Mouse (Mus musculus): ENCODE results near the gene Cox5a. TPM values are rescaled to one million over a fixed set of nuclear protein-coding genes. Genes with fewer than 3 reads are reported as not detected.

The Cox5a gene
- 54.6 and 80.4 TPM in 2 replicates for total RNA-seq (2017)

DNA sequence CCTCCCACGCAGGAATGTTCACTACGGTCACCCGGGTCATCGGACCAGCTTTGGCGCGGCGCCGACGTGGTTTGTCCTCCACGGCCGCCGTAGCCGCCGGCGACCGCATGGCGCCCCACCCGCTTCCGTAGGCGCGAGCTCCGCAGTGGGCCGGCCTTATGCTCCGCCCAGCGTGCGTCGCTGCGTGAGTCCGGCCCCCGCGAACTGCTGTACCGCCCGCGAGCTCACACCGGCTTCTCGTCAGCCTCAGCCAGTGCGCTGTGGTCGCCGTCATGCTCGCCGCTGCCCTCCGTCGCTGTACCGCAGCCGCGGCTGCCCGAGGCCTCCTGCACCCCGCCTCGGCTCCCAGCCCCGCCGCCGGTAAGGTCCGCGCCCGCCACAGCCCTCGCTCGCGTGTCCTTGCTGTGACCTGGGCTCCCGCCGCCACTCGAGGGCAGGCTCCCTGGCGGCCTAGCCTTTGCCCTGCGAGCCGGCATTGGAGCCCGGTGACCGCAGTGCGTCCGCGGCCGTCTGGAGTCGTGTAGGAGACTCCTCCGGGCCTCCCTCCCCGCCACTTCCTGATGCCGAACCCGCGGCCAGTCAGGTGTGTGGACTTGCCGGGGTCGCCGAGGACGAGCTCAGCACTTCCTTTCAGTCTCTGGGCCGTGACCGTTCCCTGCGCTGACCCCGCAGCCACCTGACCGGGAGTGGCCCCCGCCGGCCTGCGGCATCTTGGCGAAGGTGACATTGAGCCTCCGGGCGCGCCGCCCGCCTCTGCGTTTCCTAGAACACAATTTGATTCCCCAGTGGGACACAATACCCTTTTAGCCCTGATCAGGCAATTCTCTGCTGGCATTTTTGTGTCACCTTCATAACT is at the start of gene Cox5a:
Cox5a (plus strand) TSS at position 219 of the 856 bp plus-strand sequence.
- peak; percentile 84 to 91 for ATAC-seq (replicated peaks in 1 of 2; ENCODE audit: insufficient read depth in 1 of 2, low FRiP score in 2 of 2, low TSS enrichment in 1 of 2, low read depth in 1 of 2, poor library complexity in 2 of 2, severe bottlenecking in 2 of 2)

DNA sequence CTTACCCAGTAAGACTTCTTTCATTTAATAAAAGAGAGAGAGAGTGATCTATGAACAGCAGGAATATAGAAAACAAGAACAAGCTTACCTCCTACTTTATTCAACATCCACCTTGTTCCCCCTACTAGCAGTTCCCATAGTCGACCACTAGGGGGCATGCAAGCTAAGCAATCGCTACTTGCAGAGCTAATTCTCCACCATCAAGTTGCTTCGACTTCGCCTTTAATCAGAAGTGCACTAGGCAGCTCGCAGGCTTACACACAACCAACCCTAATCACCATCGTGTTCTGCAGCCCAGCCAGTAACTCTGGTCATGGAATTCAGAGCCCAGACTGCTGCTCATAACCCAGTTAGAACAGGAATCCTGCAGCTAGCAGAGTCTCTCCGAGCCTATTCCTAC is 35.3 kb upstream of the Cox5a start:
- ATAC-seq (replicated peaks in 1 of 2; ENCODE audit: insufficient read depth in 1 of 2, low FRiP score in 2 of 2, low TSS enrichment in 1 of 2, low read depth in 1 of 2, poor library complexity in 2 of 2, severe bottlenecking in 2 of 2): peak; percentile 65 to 85; a peak in 3 of 4 replicates

DNA sequence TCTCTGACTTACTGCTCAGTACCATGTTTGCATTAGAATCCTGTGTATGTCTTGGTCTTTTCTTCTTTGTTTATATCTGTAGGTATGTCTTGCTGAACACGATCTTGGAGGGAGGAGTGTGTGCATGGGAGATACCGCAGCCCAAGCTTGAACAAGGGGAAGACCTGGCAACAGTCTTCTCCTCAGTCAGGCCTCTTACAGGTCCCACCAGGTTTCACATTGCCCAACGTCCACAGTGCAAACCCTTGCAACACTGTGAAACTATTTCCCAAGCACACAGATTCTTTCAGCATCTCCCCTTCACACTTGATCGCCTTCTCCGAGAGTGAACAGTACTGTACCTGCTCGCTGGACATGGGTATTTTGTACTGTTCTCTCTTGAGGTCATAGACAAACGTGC is 33.3 kb upstream of the Cox5a start:
- ATAC-seq (replicated peaks in 1 of 2; ENCODE audit: insufficient read depth in 1 of 2, low FRiP score in 2 of 2, low TSS enrichment in 1 of 2, low read depth in 1 of 2, poor library complexity in 2 of 2, severe bottlenecking in 2 of 2): peak in 1 of 2 experiments; percentile 17; a peak in 1 of 4 replicates

DNA sequence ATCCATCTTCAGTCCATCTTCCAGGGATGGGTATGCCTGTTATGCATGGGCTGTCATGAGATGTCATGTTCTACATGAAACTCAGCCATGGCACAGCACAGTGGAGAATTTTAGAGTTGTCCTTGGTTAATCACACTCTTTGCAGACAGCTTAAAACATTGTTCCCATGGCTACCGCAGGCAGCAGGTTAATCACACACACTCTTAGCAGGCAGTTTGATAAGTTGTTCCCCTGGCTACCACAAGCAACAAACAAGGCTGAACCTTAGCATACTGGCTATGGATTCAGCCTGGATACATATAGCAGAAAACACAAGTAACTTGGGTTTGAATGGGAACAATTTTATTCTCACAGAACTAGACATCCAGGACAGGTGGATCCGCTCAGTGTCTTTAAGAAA is 27.5 kb upstream of the Cox5a start:
- no peak for ATAC-seq (replicated peaks in 1 of 2; ENCODE audit: insufficient read depth in 1 of 2, low FRiP score in 2 of 2, low TSS enrichment in 1 of 2, low read depth in 1 of 2, poor library complexity in 2 of 2, severe bottlenecking in 2 of 2)

DNA sequence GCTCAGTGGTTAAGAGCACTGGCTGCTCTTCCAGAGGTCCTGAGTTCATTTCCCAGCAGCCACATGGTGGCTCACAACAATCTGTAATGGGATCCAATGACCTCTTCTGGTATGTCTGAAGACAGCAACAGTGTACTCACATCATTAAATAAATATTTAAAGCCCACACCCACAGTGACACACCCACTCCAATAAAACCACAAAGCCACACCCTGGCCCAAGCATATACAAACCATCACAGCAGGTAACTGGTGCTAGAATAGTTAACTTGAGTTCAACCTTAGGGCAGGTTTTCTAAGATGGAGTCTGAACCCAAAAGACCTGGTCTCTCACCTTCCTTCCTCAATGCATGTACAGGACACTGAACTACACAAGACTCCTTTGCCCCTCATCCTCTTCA is 26.1 kb upstream of the Cox5a start:
- no peak for ATAC-seq (replicated peaks in 1 of 2; ENCODE audit: insufficient read depth in 1 of 2, low FRiP score in 2 of 2, low TSS enrichment in 1 of 2, low read depth in 1 of 2, poor library complexity in 2 of 2, severe bottlenecking in 2 of 2)

DNA sequence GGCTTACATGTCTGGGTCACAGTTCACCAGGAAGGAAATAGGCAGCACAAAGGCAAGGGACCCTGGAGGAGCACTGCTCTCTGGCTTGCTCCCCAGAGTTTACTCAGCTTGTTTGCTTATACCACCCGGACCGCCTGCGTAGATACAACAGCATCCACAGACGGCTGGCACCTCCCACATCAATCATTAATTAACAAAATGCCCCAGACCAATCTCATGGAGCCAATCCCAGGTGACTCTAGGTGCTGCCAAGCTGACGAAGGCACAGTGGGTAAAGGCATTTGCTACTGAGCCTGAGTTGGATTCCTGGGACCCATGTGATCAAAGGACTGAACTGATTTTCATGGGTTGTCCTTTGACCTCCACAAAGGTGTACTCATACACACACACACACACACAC is 23.8 kb upstream of the Cox5a start:
- ATAC-seq (replicated peaks in 1 of 2; ENCODE audit: insufficient read depth in 1 of 2, low FRiP score in 2 of 2, low TSS enrichment in 1 of 2, low read depth in 1 of 2, poor library complexity in 2 of 2, severe bottlenecking in 2 of 2): no peak

DNA sequence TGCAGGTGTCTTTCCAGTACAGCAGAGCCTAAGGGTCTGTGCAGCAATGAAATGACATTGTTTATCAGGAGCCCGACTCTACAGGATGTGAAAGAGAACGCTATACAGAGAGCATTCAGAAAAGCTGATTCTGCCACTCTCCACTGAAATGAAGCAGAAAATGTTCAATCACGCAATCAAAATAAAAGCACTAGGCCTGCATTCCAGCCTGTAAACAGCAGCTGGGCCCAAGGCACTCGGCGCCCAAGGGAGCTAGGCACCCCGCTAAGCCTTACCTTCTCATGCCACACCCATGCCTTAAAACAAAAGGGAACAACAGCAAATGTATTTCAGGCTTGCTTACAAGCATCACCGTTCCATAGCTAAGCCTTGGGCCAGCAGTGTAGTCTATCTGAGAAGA is 22.5 kb upstream of the Cox5a start:
- no peak for ATAC-seq (replicated peaks in 1 of 2; ENCODE audit: insufficient read depth in 1 of 2, low FRiP score in 2 of 2, low TSS enrichment in 1 of 2, low read depth in 1 of 2, poor library complexity in 2 of 2, severe bottlenecking in 2 of 2)

DNA sequence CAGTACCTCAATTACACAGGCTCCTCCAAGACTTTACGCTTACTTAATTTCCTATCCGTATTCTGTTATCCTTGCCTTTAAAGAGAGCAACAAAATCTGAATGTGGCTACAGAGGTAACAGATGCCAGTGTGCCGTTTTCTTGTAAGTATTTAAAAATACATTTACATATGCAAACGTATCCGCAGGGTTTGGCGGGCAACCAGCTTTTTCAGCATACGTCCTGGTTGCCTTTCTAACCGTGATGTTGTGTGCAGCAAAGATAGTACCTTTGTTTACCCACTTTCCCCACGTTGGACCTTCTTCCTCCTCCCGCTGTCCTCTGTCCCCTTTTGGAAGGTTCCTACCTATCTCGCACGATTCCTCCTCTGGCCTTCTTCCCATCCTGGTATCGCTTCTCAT is 19.6 kb upstream of the Cox5a start:
- ATAC-seq (replicated peaks in 1 of 2; ENCODE audit: insufficient read depth in 1 of 2, low FRiP score in 2 of 2, low TSS enrichment in 1 of 2, low read depth in 1 of 2, poor library complexity in 2 of 2, severe bottlenecking in 2 of 2): no peak

DNA sequence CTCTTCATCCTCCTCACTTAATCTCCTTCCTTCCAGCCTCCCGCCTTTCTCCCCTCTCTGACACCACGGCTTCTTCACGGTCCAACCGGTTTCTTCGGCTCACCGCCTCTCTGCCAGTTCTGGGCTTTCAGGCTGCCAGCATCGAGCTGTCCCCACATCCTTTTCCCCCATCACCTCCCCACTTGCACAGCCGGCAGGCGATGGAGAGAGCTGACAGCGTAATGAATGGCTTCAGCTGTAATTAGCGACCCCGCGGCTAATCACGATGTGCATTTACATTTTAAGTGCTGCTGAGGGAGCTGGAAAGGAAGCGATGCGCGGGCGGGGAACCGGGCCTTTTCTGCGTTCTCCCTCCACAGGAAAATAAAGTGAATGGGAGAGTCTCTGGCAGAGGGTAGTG is 19.2 kb upstream of the Cox5a start:
- ATAC-seq (replicated peaks in 1 of 2; ENCODE audit: insufficient read depth in 1 of 2, low FRiP score in 2 of 2, low TSS enrichment in 1 of 2, low read depth in 1 of 2, poor library complexity in 2 of 2, severe bottlenecking in 2 of 2): no peak

DNA sequence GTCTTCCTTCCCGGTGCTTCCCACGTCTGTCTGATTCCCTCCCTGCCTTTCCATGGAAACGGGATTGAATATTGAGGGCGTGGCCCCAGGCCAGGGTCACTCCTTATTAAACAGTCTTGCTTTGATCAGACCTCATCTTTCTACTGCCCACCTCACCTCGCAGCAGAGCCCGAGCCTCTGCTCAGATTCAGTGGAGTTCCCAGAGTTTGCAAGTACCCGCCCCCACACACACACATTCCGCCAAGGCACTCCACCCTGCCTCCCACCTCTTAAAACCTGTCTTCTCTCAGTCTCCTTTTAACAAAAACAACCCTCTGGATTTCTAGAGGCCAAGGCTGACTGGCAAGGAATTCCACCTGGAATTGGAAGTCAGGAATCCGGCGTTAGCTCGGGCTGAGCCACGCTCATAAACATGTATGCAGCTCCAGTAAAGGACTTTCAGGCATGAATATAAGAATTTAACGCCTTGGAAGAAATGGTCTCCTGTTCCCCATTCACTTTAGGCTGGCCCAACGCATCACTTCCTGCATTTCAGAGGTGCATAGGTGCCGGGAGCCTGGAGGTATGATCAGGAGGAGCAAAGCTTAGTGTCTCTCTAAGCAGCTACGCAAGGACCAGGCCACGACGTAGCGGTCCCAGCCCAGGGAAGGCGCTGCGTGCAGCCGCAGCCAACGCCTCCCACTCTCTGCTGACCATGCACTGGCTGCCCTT is 18.0 kb upstream of the Cox5a start:
- no peak for ATAC-seq (replicated peaks in 1 of 2; ENCODE audit: insufficient read depth in 1 of 2, low FRiP score in 2 of 2, low TSS enrichment in 1 of 2, low read depth in 1 of 2, poor library complexity in 2 of 2, severe bottlenecking in 2 of 2)

DNA sequence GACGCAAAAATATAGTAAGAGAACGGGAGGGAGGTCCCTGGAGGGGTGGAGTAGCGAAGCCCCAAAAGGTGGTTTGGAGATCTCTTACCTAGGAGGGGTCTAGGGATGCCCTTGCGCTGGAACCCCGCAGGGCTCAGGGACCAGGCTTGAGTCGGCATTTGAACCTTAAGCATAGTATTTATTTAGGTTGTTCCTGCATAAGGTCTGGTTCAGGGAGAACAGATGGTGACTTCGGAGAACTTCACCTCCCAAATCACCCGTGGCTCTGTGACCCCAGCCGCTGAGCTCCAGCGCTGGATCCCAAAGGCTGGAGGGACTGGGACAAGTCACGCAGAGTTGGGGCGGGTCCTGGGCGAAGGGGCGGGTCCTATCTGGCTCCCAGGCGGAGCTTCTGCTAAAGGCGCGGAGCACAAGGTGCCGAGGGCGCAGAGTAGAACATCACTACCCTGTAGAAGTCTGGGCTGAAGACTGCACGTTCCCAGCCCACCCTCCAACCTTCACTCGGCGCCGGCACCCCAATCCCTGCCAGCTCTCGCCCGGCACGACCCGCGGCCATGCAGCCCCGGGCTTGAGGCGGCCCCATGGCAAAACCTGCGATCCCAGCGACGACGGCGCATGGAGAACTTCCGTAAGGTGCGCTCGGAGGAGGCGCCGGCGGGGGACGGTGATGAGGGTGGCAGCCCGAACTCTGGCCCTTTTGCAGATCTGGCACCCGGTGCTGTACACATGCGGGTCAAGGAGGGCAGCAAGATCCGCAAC is 17.3 kb upstream of the Cox5a start, which contains the start of gene Rpp25:
Rpp25 (plus strand) TSS at position 405 of the 759 bp plus-strand sequence.
- 0 out of 4 replicates have a peak, but pooled peaks of 1 of the 2 experiments have one; percentile 13 for ATAC-seq (replicated peaks in 1 of 2; ENCODE audit: insufficient read depth in 1 of 2, low FRiP score in 2 of 2, low TSS enrichment in 1 of 2, low read depth in 1 of 2, poor library complexity in 2 of 2, severe bottlenecking in 2 of 2)

DNA sequence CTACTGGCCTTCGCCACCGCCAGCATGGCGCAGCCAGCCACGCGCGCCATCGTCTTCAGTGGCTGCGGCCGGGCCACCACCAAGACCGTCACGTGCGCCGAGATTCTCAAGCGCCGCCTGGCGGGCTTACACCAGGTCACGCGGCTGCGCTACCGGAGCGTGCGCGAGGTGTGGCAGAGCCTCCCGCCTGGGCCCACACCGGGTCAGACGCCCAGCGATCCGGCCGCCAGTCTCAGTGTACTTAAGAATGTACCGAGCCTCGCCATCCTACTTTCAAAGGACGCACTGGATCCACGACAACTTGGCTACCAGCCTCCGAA is 16.7 kb upstream of the Cox5a start:
- ATAC-seq (replicated peaks in 1 of 2; ENCODE audit: insufficient read depth in 1 of 2, low FRiP score in 2 of 2, low TSS enrichment in 1 of 2, low read depth in 1 of 2, poor library complexity in 2 of 2, severe bottlenecking in 2 of 2): peak; percentile 4 to 64; a peak in 2 of 4 replicates

DNA sequence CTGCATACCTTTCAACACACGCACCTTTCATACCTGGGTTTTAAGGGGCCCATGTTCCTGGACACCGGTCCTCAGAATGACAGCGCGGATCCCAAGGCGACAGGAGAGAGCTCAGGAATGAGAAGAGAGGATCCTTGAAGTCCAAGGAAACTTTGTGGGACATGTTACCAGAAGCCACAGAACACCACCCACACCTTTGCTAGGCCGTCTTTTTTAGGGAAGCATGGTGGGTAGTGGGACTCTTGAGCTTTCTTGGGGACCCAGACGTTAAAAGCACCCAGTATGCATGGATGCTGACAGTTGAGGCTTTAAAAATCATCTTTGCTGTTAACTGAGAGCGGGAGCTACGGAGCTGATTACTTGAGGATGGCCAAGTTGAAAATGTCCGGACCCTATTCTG is 16.2 kb upstream of the Cox5a start:
- ATAC-seq (replicated peaks in 1 of 2; ENCODE audit: insufficient read depth in 1 of 2, low FRiP score in 2 of 2, low TSS enrichment in 1 of 2, low read depth in 1 of 2, poor library complexity in 2 of 2, severe bottlenecking in 2 of 2): no peak

DNA sequence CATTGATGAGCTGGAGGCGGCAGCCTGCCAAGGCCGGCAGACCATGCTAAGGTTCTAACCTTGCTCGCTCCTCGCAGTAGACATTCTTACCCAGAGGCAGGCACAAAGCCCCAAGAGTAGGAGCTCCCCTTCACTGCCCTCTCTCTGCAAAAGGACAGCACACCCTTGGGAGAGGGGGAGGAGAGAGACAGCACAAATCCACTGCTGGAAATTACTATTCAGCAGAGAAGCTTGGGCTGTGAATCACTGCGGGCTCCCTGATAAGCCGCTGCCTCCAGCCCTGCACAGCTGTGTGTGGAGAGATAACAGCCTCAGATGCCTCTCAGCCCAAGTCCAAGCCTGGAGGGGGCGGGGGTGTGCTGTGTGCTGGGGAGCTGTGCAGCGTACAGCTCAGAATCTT is 15.4 kb upstream of the Cox5a start:
- ATAC-seq (replicated peaks in 1 of 2; ENCODE audit: insufficient read depth in 1 of 2, low FRiP score in 2 of 2, low TSS enrichment in 1 of 2, low read depth in 1 of 2, poor library complexity in 2 of 2, severe bottlenecking in 2 of 2): peak; percentile 52 to 58; a peak in 3 of 4 replicates

DNA sequence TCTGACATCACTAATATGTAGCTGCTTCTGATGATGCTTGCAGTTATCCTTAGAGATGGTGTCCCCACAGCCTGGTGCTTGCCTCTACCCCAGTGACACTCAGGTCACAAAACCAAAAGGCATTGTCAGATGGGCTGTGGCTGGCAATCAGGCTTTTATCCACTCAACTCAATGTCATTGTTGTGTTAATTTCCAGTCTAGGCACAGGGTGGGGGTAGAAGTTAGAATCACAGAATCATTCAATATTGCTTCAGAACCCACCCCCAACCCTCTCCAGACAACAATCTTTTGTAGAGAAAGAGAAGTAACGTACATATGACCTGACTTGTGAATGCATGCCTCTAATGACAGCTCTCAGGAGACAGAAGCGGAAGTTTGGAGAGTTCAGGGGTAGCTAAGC is 10.5 kb upstream of the Cox5a start:
- ATAC-seq (replicated peaks in 1 of 2; ENCODE audit: insufficient read depth in 1 of 2, low FRiP score in 2 of 2, low TSS enrichment in 1 of 2, low read depth in 1 of 2, poor library complexity in 2 of 2, severe bottlenecking in 2 of 2): peak in 1 of 2 experiments; percentile 32; a peak in 1 of 4 replicates

DNA sequence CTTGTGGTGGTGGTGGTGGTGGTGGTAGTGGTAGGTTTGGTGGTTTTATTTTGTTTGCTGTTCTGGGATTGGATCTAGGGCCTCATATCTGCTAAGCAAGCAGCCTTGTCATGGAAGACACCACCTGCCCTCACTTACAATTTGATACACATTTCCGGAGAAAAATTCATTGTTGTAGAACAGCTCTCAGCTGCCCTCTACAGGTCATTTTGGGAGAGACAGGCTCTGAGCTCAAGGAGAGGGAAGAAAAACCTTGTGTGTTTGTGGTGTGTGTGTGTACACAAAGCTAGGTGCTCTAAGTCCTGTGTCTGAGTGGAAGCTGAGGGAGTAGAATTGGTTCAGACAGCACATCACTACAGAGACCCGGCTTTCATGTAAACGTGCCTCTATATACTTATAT is 4.0 kb upstream of the Cox5a start:
- peak; percentile 39 to 51; a peak in 1 of 4 replicates for ATAC-seq (replicated peaks in 1 of 2; ENCODE audit: insufficient read depth in 1 of 2, low FRiP score in 2 of 2, low TSS enrichment in 1 of 2, low read depth in 1 of 2, poor library complexity in 2 of 2, severe bottlenecking in 2 of 2)

DNA sequence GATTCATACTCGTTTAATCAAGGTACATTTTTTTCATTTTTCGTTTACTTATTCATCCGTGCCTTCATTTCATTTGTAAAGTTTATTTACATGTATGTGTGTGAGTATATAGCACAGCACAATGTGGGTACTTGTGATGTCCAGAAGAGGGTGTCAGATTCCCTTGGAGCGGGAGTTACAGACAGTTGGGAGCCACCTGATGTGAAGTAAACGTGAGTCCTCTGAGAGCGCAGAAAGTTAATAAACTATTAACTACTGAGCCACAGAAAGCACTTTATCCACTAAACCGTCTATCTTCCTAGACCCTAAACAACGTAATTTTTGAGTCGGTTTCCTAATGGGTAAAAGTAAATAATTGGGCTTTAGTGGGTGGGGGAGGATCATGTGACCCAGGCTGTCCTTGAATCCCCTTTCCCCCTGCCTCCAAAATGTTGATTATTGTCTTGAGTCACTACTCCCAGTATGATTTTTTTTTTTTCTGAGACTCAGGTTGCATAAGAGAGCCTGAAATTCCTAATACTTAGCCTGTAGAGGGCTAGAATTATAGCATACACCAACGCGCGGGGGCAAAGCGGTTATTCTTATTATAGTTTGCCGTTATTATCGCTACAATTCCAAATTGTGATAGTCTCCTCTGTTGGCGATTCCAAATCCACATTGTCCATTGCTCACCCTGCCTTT is 559 bp upstream of the Cox5a start:
- peak in 1 of 2 experiments; percentile 3; a peak in 1 of 4 replicates for ATAC-seq (replicated peaks in 1 of 2; ENCODE audit: insufficient read depth in 1 of 2, low FRiP score in 2 of 2, low TSS enrichment in 1 of 2, low read depth in 1 of 2, poor library complexity in 2 of 2, severe bottlenecking in 2 of 2)
